Mouse (Mus musculus) midbrain, embryonic 16.5 days (tissue): ENCODE measurements around the gene Ankrd11. TPM values are rescaled to one million over a fixed set of nuclear protein-coding genes. Genes with fewer than 3 reads are reported as not detected.

ENCODE experiments used
- ATAC-seq: fragments of 200-750 bp; cut with Nextera tagmentation; 2 replicates; pipeline ENCODE4 v1.8.0; 2017; ENCODE audit warnings: moderate TSS enrichment
- H3K27ac ChIP-seq: fragments of 300-500 bp; sonication (generic); 2 replicates; pipeline ENCODE4 v1.5.1; 2014; ENCODE audit warnings: mild to moderate bottlenecking, low read length, mixed read lengths
- H3K27me3 ChIP-seq: fragments of 300-500 bp; sonication (generic); 2 replicates; pipeline ENCODE4 v1.6.1; 2014; ENCODE audit warnings: low read depth, low read length, mixed read lengths; ENCODE audit not compliant: control insufficient read depth, insufficient read depth
- H3K36me3 ChIP-seq: fragments of 300-500 bp; sonication (generic); 2 replicates; pipeline ENCODE4 v1.6.1; 2014; ENCODE audit warnings: mild to moderate bottlenecking, low read length, moderate library complexity, mixed read lengths; ENCODE audit not compliant: control insufficient read depth, insufficient read depth
- H3K4me1 ChIP-seq: fragments of 300-500 bp; sonication (generic); 2 replicates; pipeline ENCODE4 v1.6.1; 2014; ENCODE audit warnings: mild to moderate bottlenecking, low read length, mixed read lengths; ENCODE audit not compliant: control insufficient read depth, insufficient read depth
- H3K4me2 ChIP-seq: fragments of 300-500 bp; sonication (generic); 2 replicates; pipeline ENCODE4 v1.6.1; 2014; ENCODE audit warnings: mild to moderate bottlenecking, low read length, mixed read lengths
- H3K4me3 ChIP-seq: fragments of 300-500 bp; sonication (generic); 2 replicates; pipeline ENCODE4 v1.5.1; 2014; ENCODE audit warnings: low read depth, mild to moderate bottlenecking, low read length, moderate library complexity, mixed read lengths
- H3K9ac ChIP-seq: fragments of 300-500 bp; sonication (generic); 2 replicates; pipeline ENCODE4 v1.6.1; 2014; ENCODE audit warnings: low read depth, low read length, mixed read lengths
- H3K9me3 ChIP-seq: fragments of 300-500 bp; sonication (generic); replicated peaks from 2 replicates; pipeline ENCODE4 v1.6.1; 2014; ENCODE audit warnings: mild to moderate bottlenecking, low read length, mixed read lengths; ENCODE audit not compliant: control insufficient read depth, poor library complexity, severe bottlenecking
- WGBS: fragments of 180-500 bp; shearing (Covaris S2); extraction: QIAGEN DNeasy Blood & Tissue Kit; methylation state at CpG from one replicate; pipeline ENCODE4 v1.1.7; 2014; 5-methylcytosine and 5-hydroxymethylcytosine counted together
- polyA plus RNA-seq: library from polyadenylated mRNA; unstranded; fragments of >200 nt; fragmentation: Nextera tagmentation; extraction: Ambion mirVana; gene quantifications from 2 replicates; pipeline ENCODE4 v1.2.1, GENCODE M21; 2015

Ankrd11 gene
- polyA plus RNA-seq, 1 experiment from 2014 or later, result 23.2 TPM

GRCm38 (mm10) chr8:123021259-123021658 is 20.8 kb downstream of the Ankrd11 start:
- Histone ChIP-seq H3K4me1 (peaks cover 9% of the 10 kb centered on the region), H3K9ac (no peak overlapping the region), H3K36me3 (no peaks in the 10 kb centered on the region), H3K4me3 (no peak overlapping the region), H3K27ac (no peak overlapping the region), H3K4me2 (no peak overlapping the region), H3K9me3 (no peaks in the 10 kb centered on the region), H3K27me3 (no peaks in the 10 kb centered on the region)
- no peak for ATAC-seq
- 41% methylated on average over 1 of the region's 1 CpGs for WGBS

- ATAC-seq, result no peak
- WGBS, result 81% methylated on average over 2 of the region's 2 CpGs
- Histone ChIP-seq H3K4me3 (no peak overlapping the region), H3K9me3 (no peaks in the 10 kb centered on the region), H3K27ac (no peak overlapping the region), H3K36me3 (no peaks in the 10 kb centered on the region), H3K4me2 (no peak overlapping the region), H3K27me3 (no peaks in the 10 kb centered on the region), H3K9ac (no peak overlapping the region), H3K4me1 (peaks cover 9% of the 10 kb centered on the region)
Observed at GRCm38 (mm10) chr8:123020859-123021258, 21.2 kb downstream of the Ankrd11 start.

- Histone ChIP-seq H3K4me2 (no peak overlapping the region), H3K36me3 (no peaks in the 10 kb centered on the region), H3K4me3 (no peak overlapping the region), H3K9ac (no peak overlapping the region), H3K27me3 (no peaks in the 10 kb centered on the region), H3K9me3 (no peaks in the 10 kb centered on the region), H3K27ac (no peak overlapping the region), H3K4me1 (peaks cover 9% of the 10 kb centered on the region)
- ATAC-seq, result no peak
- 70% methylated on average over 2 of the region's 2 CpGs for WGBS
Observed at GRCm38 (mm10) chr8:123020084-123020483, 22.0 kb downstream of the Ankrd11 start.

- Histone ChIP-seq H3K4me2 (no peak overlapping the region), H3K9me3 (no peaks in the 10 kb centered on the region), H3K27me3 (no peaks in the 10 kb centered on the region), H3K9ac (no peak overlapping the region), H3K36me3 (no peaks in the 10 kb centered on the region), H3K27ac (no peak overlapping the region), H3K4me1 (peaks cover 9% of the 10 kb centered on the region), H3K4me3 (no peak overlapping the region)
- ATAC-seq, result no peak
- 56% methylated on average over 4 of the region's 4 CpGs for WGBS
Observed at GRCm38 (mm10) chr8:123018484-123019164, 23.5 kb downstream of the Ankrd11 start.

GRCm38 (mm10) chr8:123017143-123017542 is 24.9 kb downstream of the Ankrd11 start:
- Histone ChIP-seq H3K4me3 (no peak overlapping the region), H3K27ac (no peak overlapping the region), H3K9me3 (no peaks in the 10 kb centered on the region), H3K9ac (no peak overlapping the region), H3K27me3 (no peaks in the 10 kb centered on the region), H3K4me2 (no peak overlapping the region), H3K4me1 (peaks cover 9% of the 10 kb centered on the region), H3K36me3 (no peaks in the 10 kb centered on the region)
- 94% methylated on average over 4 of the region's 4 CpGs for WGBS
- ATAC-seq, result no peak

GRCm38 (mm10) chr8:123015074-123015473 is 27.0 kb downstream of the Ankrd11 start:
- 67% methylated on average over 3 of the region's 3 CpGs for WGBS
- H3K4me3 ChIP-seq, result no peak overlapping the region
- peaks cover 8% of the 10 kb centered on the region for H3K4me1 ChIP-seq
- no peak overlapping the region for H3K4me2 ChIP-seq
- H3K36me3 ChIP-seq, result no peaks in the 10 kb centered on the region
- H3K27me3 ChIP-seq, result no peaks in the 10 kb centered on the region
- H3K27ac ChIP-seq, result no peak overlapping the region
- no peak overlapping the region for H3K9ac ChIP-seq
- ATAC-seq, result no peak
- H3K9me3 ChIP-seq, result no peaks in the 10 kb centered on the region

GRCm38 (mm10) chr8:123014429-123014828 is 27.6 kb downstream of the Ankrd11 start:
- H3K27ac ChIP-seq, result no peak overlapping the region
- no peak overlapping the region for H3K4me3 ChIP-seq
- no peaks in the 10 kb centered on the region for H3K9me3 ChIP-seq
- no peak overlapping the region for H3K9ac ChIP-seq
- H3K4me1 ChIP-seq, result peaks cover 6% of the 10 kb centered on the region
- H3K4me2 ChIP-seq, result no peak overlapping the region
- 87% methylated on average over 7 of the region's 7 CpGs for WGBS
- no peak for ATAC-seq
- H3K27me3 ChIP-seq, result no peaks in the 10 kb centered on the region
- H3K36me3 ChIP-seq, result no peaks in the 10 kb centered on the region

- Histone ChIP-seq H3K4me1 (no peaks in the 10 kb centered on the region), H3K27ac (no peak overlapping the region), H3K36me3 (no peaks in the 10 kb centered on the region), H3K27me3 (no peaks in the 10 kb centered on the region), H3K4me2 (no peak overlapping the region), H3K9ac (no peak overlapping the region), H3K9me3 (no peaks in the 10 kb centered on the region), H3K4me3 (no peak overlapping the region)
- no peak for ATAC-seq
Observed at GRCm38 (mm10) chr8:123011321-123011720, 30.8 kb downstream of the Ankrd11 start.

GRCm38 (mm10) chr8:123005805-123006204 is 36.3 kb downstream of the Ankrd11 start:
- Histone ChIP-seq H3K36me3 (no peaks in the 10 kb centered on the region), H3K9me3 (no peaks in the 10 kb centered on the region), H3K9ac (no peak overlapping the region), H3K27ac (no peak overlapping the region), H3K4me1 (no peaks in the 10 kb centered on the region), H3K27me3 (no peaks in the 10 kb centered on the region), H3K4me3 (no peak overlapping the region), H3K4me2 (no peak overlapping the region)
- ATAC-seq, result no peak
- 91% methylated on average over 5 of the region's 5 CpGs for WGBS
